Mouse (Mus musculus): ENCODE measurements around the gene Furin. TPM values are rescaled to one million over a fixed set of nuclear protein-coding genes. Genes with fewer than 3 reads are reported as not detected.

Gene Furin
- polyA plus RNA-seq, 1 experiment from 2014 or later, result 27.3 TPM

GRCm38 (mm10) chr7:80374733-80375132, 30.5 kb downstream of the Furin start:
- no peak for ATAC-seq
- no peak overlapping the region for H3K27ac ChIP-seq (ENCODE audit: low read length)
- H3K9ac ChIP-seq (replicated peaks; ENCODE audit: low read depth), result no peak overlapping the region
- H3K27me3 ChIP-seq (replicated peaks; ENCODE audit: insufficient read depth, low read length), result no peaks in the 10 kb centered on the region
- H3K4me3 ChIP-seq (ENCODE audit: low read depth, low read length), result no peak overlapping the region
- 0 out of 2 replicates have a peak, but pooled peaks cover 4% of the 10 kb centered on the region for H3K4me1 ChIP-seq (ENCODE audit: insufficient read depth, low read depth, low read length)
- no peak for DNase-seq (ENCODE audit: low spot score)
- no peak overlapping the region for H3K4me2 ChIP-seq (replicated peaks; ENCODE audit: low read depth, low read length)
- no peaks in the 10 kb centered on the region for H3K9me3 ChIP-seq (ENCODE audit: low read length)
- 91% methylated on average over 3 of the region's 3 CpGs for WGBS
- no peak for TF ChIP-seq EP300 (IDR thresholded peaks at IDR 0.05)
- TF ChIP-seq CTCF (IDR thresholded peaks at IDR 0.05), result no peak
- peaks cover 7% of the 10 kb centered on the region; the same call in 1 of the 2 replicates for H3K36me3 ChIP-seq (ENCODE audit: insufficient read depth, low read length)

DNA sequence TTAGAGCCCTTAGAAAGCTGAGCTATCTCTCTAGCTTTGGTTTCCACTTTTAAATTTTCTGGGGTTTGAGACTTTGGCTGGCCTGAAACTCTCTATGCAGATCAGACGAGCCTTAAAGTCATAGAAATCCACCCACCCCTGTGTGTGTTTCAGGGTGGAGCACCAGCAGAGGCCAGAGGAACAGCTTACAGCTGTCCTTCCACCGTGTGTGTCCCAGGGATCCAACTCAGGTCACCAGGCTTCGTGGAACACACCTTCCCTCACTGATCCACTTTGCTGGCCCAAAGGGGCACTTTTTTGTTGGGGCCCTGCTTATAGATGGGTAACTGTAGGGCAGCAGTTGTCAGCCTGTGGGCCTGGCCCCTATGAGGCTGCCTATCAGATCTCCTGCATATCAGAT, 31.0 kb downstream of the Furin start:
- no peak overlapping the region for H3K4me3 ChIP-seq (ENCODE audit: low read depth, low read length)
- peaks cover 5% of the 10 kb centered on the region; the same call in 1 of the 2 replicates for H3K4me1 ChIP-seq (ENCODE audit: insufficient read depth, low read depth, low read length)
- no peak for ATAC-seq
- H3K9me3 ChIP-seq (ENCODE audit: low read length), result no peaks in the 10 kb centered on the region
- no peak for DNase-seq (ENCODE audit: low spot score)
- 58% methylated on average over 3 of the region's 3 CpGs for WGBS
- H3K27me3 ChIP-seq (replicated peaks; ENCODE audit: insufficient read depth, low read length), result no peaks in the 10 kb centered on the region
- H3K9ac ChIP-seq (replicated peaks; ENCODE audit: low read depth), result no peak overlapping the region
- peaks cover 7% of the 10 kb centered on the region; the same call in 1 of the 2 replicates for H3K36me3 ChIP-seq (ENCODE audit: insufficient read depth, low read length)
- TF ChIP-seq CTCF (IDR thresholded peaks at IDR 0.05) (no peak), EP300 (IDR thresholded peaks at IDR 0.05) (no peak)
- H3K4me2 ChIP-seq (replicated peaks; ENCODE audit: low read depth, low read length), result no peak overlapping the region
- H3K27ac ChIP-seq (ENCODE audit: low read length), result no peak overlapping the region

DNA sequence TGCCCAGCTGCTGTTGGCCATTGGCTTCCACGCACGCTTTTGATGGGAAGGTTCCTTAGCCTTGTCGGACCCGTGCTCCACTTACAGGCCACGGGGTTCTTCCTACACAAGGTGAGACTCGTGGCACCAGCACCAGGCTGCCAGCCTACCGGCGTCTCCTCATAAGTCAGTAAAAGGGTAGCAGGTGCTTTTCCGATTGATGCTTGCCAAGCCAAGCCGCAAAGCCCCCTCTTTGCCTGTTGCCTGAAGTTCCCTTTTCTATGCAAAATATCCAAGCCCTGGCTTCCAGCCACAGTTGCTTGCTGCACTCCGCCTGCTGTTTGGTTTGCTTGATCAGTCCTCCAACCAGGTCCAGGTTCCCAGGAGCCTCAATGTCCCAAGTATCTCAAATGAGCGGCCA, 31.4 kb downstream of the Furin start:
- ATAC-seq, result no peak
- H3K36me3 ChIP-seq (ENCODE audit: insufficient read depth, low read length), result peaks cover 6% of the 10 kb centered on the region; the same call in 1 of the 2 replicates
- no peak overlapping the region for H3K27ac ChIP-seq (ENCODE audit: low read length)
- no peak for DNase-seq (ENCODE audit: low spot score)
- TF ChIP-seq EP300 (IDR thresholded peaks at IDR 0.05) (no peak), CTCF (IDR thresholded peaks at IDR 0.05) (no peak)
- no peaks in the 10 kb centered on the region for H3K27me3 ChIP-seq (replicated peaks; ENCODE audit: insufficient read depth, low read length)
- no peak overlapping the region for H3K9ac ChIP-seq (replicated peaks; ENCODE audit: low read depth)
- 81% methylated on average over 12 of the region's 12 CpGs for WGBS
- H3K4me2 ChIP-seq (replicated peaks; ENCODE audit: low read depth, low read length), result no peak overlapping the region
- H3K9me3 ChIP-seq (ENCODE audit: low read length), result no peaks in the 10 kb centered on the region
- no peak overlapping the region for H3K4me3 ChIP-seq (ENCODE audit: low read depth, low read length)
- peaks cover 8% of the 10 kb centered on the region; the same call in 1 of the 2 replicates for H3K4me1 ChIP-seq (ENCODE audit: insufficient read depth, low read depth, low read length)

- WGBS, result 74% methylated on average over 4 of the region's 4 CpGs
These were observed 31.9 kb downstream of the Furin start for GRCm38 (mm10) chr7:80373352-80373751.

DNA sequence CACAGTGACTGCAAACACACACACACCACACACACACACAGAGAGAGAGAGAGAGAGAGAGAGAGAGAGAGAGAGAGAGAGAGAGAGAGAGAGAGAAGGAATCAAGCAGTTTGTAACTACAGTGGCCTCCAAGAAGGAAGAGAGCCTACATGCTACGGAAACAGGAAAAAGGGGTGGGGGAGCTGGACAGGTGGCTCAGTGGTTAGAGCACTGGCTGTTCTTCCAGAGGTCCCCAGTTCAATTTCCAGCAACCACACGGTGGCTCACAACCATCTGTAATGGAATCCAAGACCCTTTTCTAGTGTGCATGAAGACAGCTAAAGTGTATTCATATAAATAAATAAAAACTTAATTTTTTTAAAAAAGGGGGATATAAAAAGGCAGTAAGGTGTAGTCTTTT, 32.6 kb downstream of the Furin start:
- no peaks in the 10 kb centered on the region for H3K9me3 ChIP-seq (ENCODE audit: low read length)
- WGBS, result 44% methylated on average over 2 of the region's 2 CpGs
- no peak overlapping the region for H3K27ac ChIP-seq (ENCODE audit: low read length)
- TF ChIP-seq EP300 (IDR thresholded peaks at IDR 0.05), result no peak
- no peak for TF ChIP-seq CTCF (IDR thresholded peaks at IDR 0.05)
- H3K4me2 ChIP-seq (replicated peaks; ENCODE audit: low read depth, low read length), result no peak overlapping the region
- H3K4me3 ChIP-seq (ENCODE audit: low read depth, low read length), result no peak overlapping the region
- 0 out of 2 replicates have a peak, but pooled peaks cover 4% of the 10 kb centered on the region for H3K36me3 ChIP-seq (ENCODE audit: insufficient read depth, low read length)
- H3K4me1 ChIP-seq (ENCODE audit: insufficient read depth, low read depth, low read length), result peaks cover 10% of the 10 kb centered on the region
- no peak for ATAC-seq
- no peak overlapping the region for H3K9ac ChIP-seq (replicated peaks; ENCODE audit: low read depth)
- DNase-seq (ENCODE audit: low spot score), result no peak
- H3K27me3 ChIP-seq (replicated peaks; ENCODE audit: insufficient read depth, low read length), result no peaks in the 10 kb centered on the region

More at GRCm38 (mm10) chr7:80373352-80373751, 31.9 kb downstream of the Furin start:
- DNase-seq (ENCODE audit: low spot score) (no peak), ATAC-seq (no peak)
- Histone ChIP-seq H3K27me3 (replicated peaks; ENCODE audit: insufficient read depth, low read length) (no peaks in the 10 kb centered on the region), H3K27ac (ENCODE audit: low read length) (no peak overlapping the region), H3K9me3 (ENCODE audit: low read length) (no peaks in the 10 kb centered on the region), H3K36me3 (ENCODE audit: insufficient read depth, low read length) (0 out of 2 replicates have a peak, but pooled peaks cover 4% of the 10 kb centered on the region), H3K9ac (replicated peaks; ENCODE audit: low read depth) (no peak overlapping the region), H3K4me1 (ENCODE audit: insufficient read depth, low read depth, low read length) (peaks cover 12% of the 10 kb centered on the region), H3K4me3 (ENCODE audit: low read depth, low read length) (no peak overlapping the region), H3K4me2 (replicated peaks; ENCODE audit: low read depth, low read length) (no peak overlapping the region)
- TF ChIP-seq CTCF (IDR thresholded peaks at IDR 0.05) (no peak), EP300 (IDR thresholded peaks at IDR 0.05) (no peak)

DNA sequence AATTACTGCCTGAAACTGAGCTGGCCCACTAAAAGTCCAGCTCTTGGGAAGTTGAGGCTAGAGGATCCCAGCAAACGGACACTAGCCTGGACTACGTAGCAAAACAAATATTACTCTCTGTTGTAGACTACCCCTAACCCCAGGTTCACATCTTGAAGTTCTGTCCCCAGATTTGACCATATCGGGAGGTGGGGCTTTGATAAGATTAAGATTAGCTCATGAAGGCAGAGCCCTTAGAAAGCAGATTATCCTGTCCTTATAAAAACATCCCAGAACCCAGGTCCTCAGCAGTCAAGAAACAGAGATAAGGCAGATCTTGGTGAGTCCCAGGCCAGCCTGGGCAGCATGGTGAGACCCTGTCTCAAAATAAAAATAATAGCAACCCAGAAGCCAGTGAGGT, 33.1 kb downstream of the Furin start:
- H3K9me3 ChIP-seq (ENCODE audit: low read length), result no peaks in the 10 kb centered on the region
- H3K4me2 ChIP-seq (replicated peaks; ENCODE audit: low read depth, low read length), result no peak overlapping the region
- H3K27me3 ChIP-seq (replicated peaks; ENCODE audit: insufficient read depth, low read length), result no peaks in the 10 kb centered on the region
- no peak overlapping the region for H3K9ac ChIP-seq (replicated peaks; ENCODE audit: low read depth)
- no peak overlapping the region for H3K4me3 ChIP-seq (ENCODE audit: low read depth, low read length)
- peaks cover 8% of the 10 kb centered on the region for H3K4me1 ChIP-seq (ENCODE audit: insufficient read depth, low read depth, low read length)
- TF ChIP-seq CTCF (IDR thresholded peaks at IDR 0.05) (no peak), EP300 (IDR thresholded peaks at IDR 0.05) (no peak)
- ATAC-seq (no peak), DNase-seq (ENCODE audit: low spot score) (no peak)
- 75% methylated on average over 3 of the region's 3 CpGs for WGBS
- 0 out of 2 replicates have a peak, but pooled peaks cover 4% of the 10 kb centered on the region for H3K36me3 ChIP-seq (ENCODE audit: insufficient read depth, low read length)
- H3K27ac ChIP-seq (ENCODE audit: low read length), result no peak overlapping the region
